Mouse (Mus musculus) cerebellum, adult 18-20 months (tissue): ENCODE data around the gene Tlr4.

Experiments used
- DNase-seq, 2 experiments: peaks; one replicate each; pipeline ENCODE4 v3.0.0; 2021

Gene Tlr4

GRCm38 (mm10) chr4:66827463-66828162 lies at the start of gene Tlr4:
Gene Tlr4, plus strand, starts transcription at chr4:66827584.
- DNase-seq = peak; percentile 51 to 59

DNA sequence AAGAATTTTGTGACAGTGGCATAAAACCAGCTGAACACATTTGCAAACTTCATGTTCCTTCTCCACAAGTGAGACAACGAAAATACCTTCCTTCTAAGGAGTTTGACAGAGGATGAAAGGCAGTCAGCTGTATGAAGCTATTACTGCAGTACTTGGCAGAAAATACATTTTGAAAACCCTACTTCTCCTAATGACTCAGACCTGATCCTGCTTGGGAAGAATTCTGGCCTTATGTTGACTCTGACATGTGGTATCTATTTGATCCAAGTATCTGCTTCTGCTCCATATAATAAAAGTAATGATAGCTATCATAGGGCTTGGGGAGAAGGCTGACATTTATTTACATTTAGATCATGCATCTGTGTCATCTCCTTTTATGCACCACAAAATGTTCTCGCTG lies 33.1 kb upstream of the Tlr4 start:
- DNase-seq = no peak

GRCm38 (mm10) chr4:66796683-66797082 lies 30.7 kb upstream of the Tlr4 start:
- DNase-seq = no peak

- no peak for DNase-seq
These were observed 22.7 kb upstream of the Tlr4 start for GRCm38 (mm10) chr4:66804552-66805301.

DNA sequence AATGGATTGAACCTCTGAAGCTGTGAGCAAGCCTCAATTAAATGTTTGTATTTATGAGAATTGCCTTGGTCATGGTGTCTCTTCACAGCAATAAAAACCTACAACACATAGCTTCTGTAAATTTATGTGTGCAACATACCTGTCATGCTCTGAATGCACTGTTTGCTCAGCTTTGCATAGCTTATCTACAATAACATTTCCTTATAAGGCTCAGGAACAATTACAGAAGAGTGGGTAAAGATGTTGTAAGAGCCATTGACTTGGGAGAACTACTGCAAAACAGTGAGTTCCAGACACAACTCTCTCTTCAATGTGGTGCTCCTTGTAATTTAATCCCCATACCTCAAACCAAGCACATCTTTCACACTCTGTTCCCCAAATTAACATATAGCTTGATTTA lies 21.6 kb upstream of the Tlr4 start:
- DNase-seq = no peak

DNA sequence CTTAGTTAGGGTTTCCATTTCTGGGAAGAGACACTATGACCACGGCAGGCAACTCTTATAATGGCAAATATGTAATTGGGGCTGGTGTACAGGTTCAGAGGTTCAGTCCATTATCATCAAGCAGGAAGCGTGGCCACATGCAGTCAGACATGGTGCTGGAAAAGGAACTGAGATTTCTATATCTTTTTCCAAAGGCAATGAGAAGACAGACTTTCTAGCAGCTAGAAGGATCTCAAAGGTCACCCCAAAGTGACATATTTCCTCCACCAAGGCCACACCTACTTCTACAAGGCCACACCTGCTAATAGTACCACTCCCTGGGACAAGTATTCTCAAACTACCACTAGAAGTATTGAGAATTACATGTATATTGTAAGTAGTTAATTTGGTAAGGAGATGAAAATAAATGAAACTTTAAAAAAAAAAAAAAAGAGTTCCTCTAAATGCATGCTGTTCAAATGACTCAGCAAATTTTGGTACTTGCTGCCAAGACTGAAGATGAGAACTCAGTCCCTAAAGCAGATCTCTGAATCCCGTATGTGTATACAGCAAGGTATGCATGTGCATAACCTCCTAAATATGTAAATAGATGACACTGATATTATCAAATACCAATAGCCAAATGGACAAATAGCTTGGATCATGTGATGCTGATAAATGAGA lies 10.9 kb upstream of the Tlr4 start:
- DNase-seq = no peak

DNA sequence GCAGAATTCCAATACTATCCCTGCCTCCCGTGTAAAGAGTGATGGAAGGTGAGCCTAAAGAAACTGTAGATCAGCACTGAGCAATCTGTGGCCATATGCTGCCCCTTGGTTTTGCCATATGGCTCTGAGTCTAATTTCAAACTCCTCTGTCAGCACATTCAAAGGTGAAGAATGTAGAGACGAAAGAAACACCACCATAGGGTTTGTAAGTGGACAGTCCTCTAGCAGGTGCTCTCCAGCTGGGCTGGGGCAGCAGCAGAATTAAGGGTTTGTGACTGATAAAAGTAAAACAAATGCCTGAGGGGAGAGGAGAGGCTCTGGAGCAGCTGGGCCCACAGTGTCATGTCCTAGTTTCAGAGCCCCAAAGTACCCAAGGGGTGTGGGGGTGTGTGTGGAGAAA lies 6.2 kb upstream of the Tlr4 start:
- peak; percentile 64 to 70 for DNase-seq

DNA sequence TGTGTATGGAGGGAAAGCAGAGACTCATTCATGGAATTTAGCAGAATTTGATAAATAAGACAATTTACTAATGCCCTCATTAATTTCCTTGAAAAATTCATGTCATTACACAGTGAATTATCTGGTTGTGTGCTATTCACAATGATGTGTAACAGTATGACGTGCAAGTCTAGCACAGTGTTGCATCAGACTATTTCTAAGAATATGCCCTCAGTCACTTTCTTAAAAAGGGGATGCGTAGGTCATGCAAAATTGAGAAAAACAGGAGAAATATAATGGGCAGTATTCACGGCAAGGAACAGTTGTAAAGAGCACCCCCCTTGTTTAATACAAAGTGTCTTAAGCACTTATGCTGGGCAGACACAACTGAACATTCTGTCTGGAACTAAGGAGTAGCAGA lies 5.6 kb upstream of the Tlr4 start:
- no peak for DNase-seq

- DNase-seq = no peak
These were observed 832 bp downstream of the Tlr4 start for GRCm38 (mm10) chr4:66828163-66828668.

DNA sequence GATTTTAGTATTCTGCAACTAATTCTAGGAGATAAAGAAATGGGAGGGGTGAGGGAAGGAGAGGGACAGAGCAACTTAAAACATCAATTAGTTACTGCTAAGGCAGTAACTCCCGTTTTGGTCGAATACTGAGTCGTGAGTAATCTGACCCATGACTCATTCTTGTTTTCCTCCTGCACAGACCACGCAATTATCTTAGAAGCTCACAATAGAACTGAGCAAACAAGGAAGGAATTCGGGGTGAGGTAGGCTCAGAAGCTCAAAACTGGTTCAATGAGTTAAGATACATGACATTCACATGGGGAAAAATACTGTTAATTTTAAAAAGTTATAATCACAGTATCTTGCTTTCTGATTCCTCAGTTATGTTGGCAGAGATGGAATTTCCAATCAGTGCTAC lies 1.3 kb downstream of the Tlr4 start:
- DNase-seq = no peak

DNA sequence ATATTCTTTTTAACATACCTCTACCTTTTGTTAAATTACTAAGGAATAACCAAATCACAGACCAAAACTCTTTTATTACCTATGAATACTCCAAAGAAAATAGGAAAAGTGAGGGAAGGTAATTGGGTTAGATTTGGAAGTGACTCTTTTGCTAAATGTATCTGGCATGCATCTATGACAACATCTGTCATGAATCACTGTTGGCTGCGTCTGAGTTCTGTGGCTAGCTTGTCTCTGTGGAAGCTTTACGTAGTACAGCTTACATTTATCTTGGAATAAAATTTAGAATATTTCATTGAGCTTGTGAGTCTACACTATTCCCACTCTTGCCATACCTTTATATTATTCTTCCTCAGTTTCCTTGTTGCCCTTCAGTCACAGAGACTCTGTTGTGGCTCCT lies 10.7 kb downstream of the Tlr4 start:
- no peak for DNase-seq

- DNase-seq = no peak
These were observed 15.9 kb downstream of the Tlr4 start for GRCm38 (mm10) chr4:66843255-66843654.

- no peak for DNase-seq
These were observed 24.6 kb downstream of the Tlr4 start for GRCm38 (mm10) chr4:66852011-66852410.

- no peak for DNase-seq
These were observed 29.6 kb downstream of the Tlr4 start for GRCm38 (mm10) chr4:66856992-66857391.

GRCm38 (mm10) chr4:66869919-66870318 lies 42.5 kb downstream of the Tlr4 start:
- no peak for DNase-seq

DNA sequence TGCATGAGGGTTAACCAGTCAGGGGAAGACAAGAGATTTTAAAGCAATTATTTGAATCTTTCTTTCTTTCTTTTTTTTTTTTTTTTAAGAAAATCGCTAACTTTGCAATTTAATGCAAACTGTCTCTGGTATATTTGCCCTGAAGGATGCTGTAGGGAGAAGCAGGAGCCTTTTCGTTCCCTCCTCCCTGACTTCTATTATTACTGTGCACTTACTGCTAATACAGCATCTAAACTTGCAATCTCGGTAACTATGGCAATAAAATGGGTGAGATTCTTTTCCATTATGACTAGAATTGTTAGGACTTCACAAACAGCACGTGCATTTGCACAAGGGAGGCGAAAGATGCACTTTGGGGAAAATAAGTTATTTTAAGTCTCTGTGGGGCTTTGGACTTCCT lies 44.6 kb downstream of the Tlr4 start:
- DNase-seq = no peak

GRCm38 (mm10) chr4:66873342-66873741 lies 46.0 kb downstream of the Tlr4 start:
- DNase-seq = no peak

DNA sequence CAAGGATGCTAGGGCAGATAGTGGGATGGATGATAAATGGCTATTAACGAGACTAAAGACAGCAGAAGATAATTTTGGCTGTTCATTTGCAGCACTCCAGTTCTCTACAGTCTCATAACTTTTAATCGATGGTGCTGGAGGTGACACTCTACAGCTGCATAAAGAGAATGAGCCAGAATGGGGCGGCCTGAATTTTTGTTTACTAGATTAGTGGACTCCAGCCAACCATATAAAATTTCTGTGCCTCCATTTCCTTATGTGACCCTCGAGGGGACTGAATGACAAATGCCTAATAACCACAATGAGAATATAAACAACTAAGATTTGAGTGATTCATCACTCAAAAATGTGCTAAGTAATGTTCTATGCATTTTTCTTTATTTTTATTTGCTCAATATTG lies 48.4 kb downstream of the Tlr4 start:
- no peak for DNase-seq

DNA sequence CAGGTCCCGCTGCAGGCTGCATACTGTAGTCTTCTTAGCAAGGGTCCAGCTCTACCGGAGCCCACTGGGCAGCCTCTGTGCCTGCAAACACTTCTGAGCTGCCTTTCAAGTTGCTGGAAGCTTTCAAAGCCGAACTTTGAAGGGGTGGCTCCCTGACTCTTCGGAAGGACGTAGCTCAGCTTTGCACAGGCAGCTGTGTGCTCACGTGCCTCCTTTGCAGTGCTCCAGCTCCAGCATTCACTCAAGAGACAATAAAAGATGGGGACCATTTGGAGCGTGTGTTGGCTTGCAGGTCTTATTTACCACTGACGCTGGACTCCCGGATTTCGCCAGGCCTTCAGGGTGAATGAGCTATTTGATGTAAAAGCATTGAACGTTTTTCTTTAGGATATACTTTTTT lies 50.2 kb downstream of the Tlr4 start:
- no peak for DNase-seq

GRCm38 (mm10) chr4:66881496-66881895 lies 54.1 kb downstream of the Tlr4 start:
- DNase-seq = no peak

GRCm38 (mm10) chr4:66883264-66883663 lies 55.9 kb downstream of the Tlr4 start:
- no peak for DNase-seq

- no peak for DNase-seq
These were observed 67.2 kb downstream of the Tlr4 start for GRCm38 (mm10) chr4:66894547-66894946.

GRCm38 (mm10) chr4:66894981-66895380 lies 67.6 kb downstream of the Tlr4 start:
- DNase-seq = no peak

DNA sequence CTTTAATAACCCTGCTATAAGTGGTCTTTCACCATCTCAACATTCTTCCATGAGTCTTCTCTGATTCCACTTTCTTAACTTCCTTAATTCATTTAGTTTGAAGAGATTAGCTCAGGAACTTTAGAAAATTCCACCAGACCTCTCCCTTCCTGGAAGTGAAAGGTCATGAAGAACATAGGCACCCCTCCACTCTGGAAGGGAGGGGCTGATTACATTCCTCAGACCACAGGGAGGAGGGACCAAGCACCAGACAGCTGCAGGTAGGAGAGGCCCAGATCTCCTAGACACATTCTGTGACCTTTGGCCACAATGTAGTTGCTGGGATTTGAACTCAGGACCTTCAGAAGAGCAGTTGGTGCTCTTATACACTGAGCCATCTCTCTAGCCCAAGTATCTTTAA lies 72.7 kb downstream of the Tlr4 start:
- DNase-seq = no peak
